8 mouse cellular contexts compared by ENCODE assay signal in the genomic region with DNA sequence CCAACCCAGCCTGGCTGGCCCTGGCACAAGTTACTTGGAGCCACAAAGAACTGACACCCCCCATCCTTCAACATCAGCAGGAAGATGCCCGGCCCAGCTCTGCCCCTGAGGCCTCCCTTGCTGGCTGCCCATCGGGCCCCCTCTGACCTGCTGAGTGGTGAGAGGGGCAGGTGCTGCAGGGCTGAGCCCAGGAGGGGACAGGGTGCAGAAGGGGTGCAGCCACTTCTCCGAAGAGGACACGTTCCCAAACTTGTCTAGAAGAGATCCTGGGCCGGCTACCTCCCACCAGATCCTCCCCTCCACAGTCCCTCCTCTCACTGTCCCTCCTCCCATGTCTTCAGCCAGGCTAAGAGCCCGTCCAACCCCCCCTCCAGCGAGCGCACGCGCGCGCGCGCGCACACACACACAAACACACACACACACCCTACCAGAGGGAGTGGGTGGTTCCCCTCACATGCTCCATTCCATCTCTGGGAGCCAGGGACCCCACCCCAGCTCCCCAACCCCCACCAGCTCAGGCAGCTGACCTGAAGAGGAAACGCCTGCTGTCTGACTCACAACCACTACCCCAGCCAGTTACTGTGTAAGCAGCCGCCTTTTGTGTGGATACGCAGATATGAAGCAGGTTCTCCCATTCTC. TPM values are rescaled to one million over a fixed set of nuclear protein-coding genes. Genes with fewer than 3 reads are reported as not detected.
DNase-seq lines count a peak whose midpoint lies in the region; ATAC-seq and TF ChIP-seq lines count a peak whose summit lies in the region.

No protein-coding gene starts in this region.

- peaks cover 98% of the 10 kb centered on the region for H3K4me1 ChIP-seq in E14TG2a.4 (replicated peaks; ENCODE audit: low read depth, low read length)
- H3K4me1 ChIP-seq in heart, embryonic 12.5 days (replicated peaks) = peaks cover 56% of the 10 kb centered on the region
- H3K4me1 ChIP-seq in lung, embryonic 16.5 days (replicated peaks; ENCODE audit: control insufficient read depth, insufficient read depth, low read length) = peaks cover 45% of the 10 kb centered on the region
- H3K4me1 ChIP-seq in midbrain, embryonic 10.5 days = peaks cover 35% of the 10 kb centered on the region

- DNase-seq in ZHBTc4 (ENCODE audit: low read depth, low spot score) = peak; percentile 81
- no peak for DNase-seq in frontal cortex, postnatal 25 days (ENCODE audit: low spot score in 2 of 2)
- DNase-seq in midbrain, embryonic 10.5 days (ENCODE audit: low spot score) = no peak
- DNase-seq in layer of hippocampus, adult 9-10 months (ENCODE audit: low spot score) = no peak

- WGBS in heart, embryonic 12.5 days = 48% methylated on average over 18 of the region's 18 CpGs
- 45% methylated on average over 18 of the region's 18 CpGs for whole genome bisulfite sequencing in lung, embryonic 16.5 days
- 68% methylated on average over 18 of the region's 18 CpGs for WGBS in midbrain, embryonic 10.5 days

- TF ChIP-seq CTCF in E14TG2a.4 (conservative IDR thresholded peaks at IDR 0.05; ENCODE audit: low read length) = no peak

- no peak overlapping the region for H3K27ac ChIP-seq in heart, embryonic 12.5 days (ENCODE audit: poor library complexity, severe bottlenecking)
- no peak overlapping the region for H3K27ac ChIP-seq in lung, embryonic 16.5 days (ENCODE audit: low read length)
- H3K27ac ChIP-seq in midbrain, embryonic 10.5 days (replicated peaks) = no peak overlapping the region; the same call in 1 of the 2 replicates

- peaks cover 6% of the 10 kb centered on the region for H3K27me3 ChIP-seq in E14TG2a.4 (ENCODE audit: insufficient read depth, low read length)
- H3K27me3 ChIP-seq in heart, embryonic 12.5 days (replicated peaks) = peaks cover 35% of the 10 kb centered on the region
- H3K27me3 ChIP-seq in lung, embryonic 16.5 days (ENCODE audit: control insufficient read depth, insufficient read depth, low read depth, low read length) = peaks cover 8% of the 10 kb centered on the region
- peaks cover 51% of the 10 kb centered on the region for H3K27me3 ChIP-seq in midbrain, embryonic 10.5 days (ENCODE audit: low read depth, poor library complexity, severe bottlenecking)

- H3K9me3 ChIP-seq in E14TG2a.4 (ENCODE audit: low read length) = no peaks in the 10 kb centered on the region
- H3K9me3 ChIP-seq in heart, embryonic 12.5 days (replicated peaks) = no peaks in the 10 kb centered on the region
- H3K9me3 ChIP-seq in lung, embryonic 16.5 days (ENCODE audit: control insufficient read depth, low read length) = no peaks in the 10 kb centered on the region
- no peaks in the 10 kb centered on the region for H3K9me3 ChIP-seq in midbrain, embryonic 10.5 days (replicated peaks)

- H3K36me3 ChIP-seq in E14TG2a.4 (ENCODE audit: insufficient read depth, low read length) = no peaks in the 10 kb centered on the region
- no peaks in the 10 kb centered on the region for H3K36me3 ChIP-seq in heart, embryonic 12.5 days
- H3K36me3 ChIP-seq in lung, embryonic 16.5 days (ENCODE audit: control insufficient read depth, insufficient read depth, low read length) = no peaks in the 10 kb centered on the region
- H3K36me3 ChIP-seq in midbrain, embryonic 10.5 days = no peaks in the 10 kb centered on the region

- peak overlapping the region; percentile 34; the same call in 1 of the 2 replicates for H3K9ac ChIP-seq in heart, embryonic 12.5 days
- H3K9ac ChIP-seq in lung, embryonic 16.5 days (ENCODE audit: low read length) = no peak overlapping the region

- H3K4me2 ChIP-seq in heart, embryonic 12.5 days = peak overlapping the region; percentile 38
- no peak overlapping the region for H3K4me2 ChIP-seq in lung, embryonic 16.5 days (ENCODE audit: low read depth, low read length)

- peak; percentile 63 for ATAC-seq in heart, embryonic 12.5 days (ENCODE audit: insufficient number of reproducible peaks, low FRiP score)
- ATAC-seq in lung, embryonic 16.5 days (ENCODE audit: low read depth) = peak; percentile 11
- ATAC-seq in erythroid progenitor cell, adult 5-6 weeks (replicated peaks; ENCODE audit: low FRiP score, poor library complexity, severe bottlenecking) = no peak

- H3K4me3 ChIP-seq in E14TG2a.4 (replicated peaks; ENCODE audit: low read length) = peak overlapping the region; percentile 76
- H3K4me3 ChIP-seq in heart, embryonic 12.5 days = 0 out of 2 replicates have a peak overlapping the region, but pooled peaks have one; percentile 13
- H3K4me3 ChIP-seq in lung, embryonic 16.5 days (ENCODE audit: low read length) = no peak overlapping the region
- H3K4me3 ChIP-seq in midbrain, embryonic 10.5 days = no peak overlapping the region

RNA-seq across cellular contexts. Expression of a gene that starts 6.9 kb away (rescaled TPM):
- polyA plus RNA-seq in heart, embryonic 12.5 days (2016; fragmentation: Nextera tagmentation; extraction: Ambion mirVana) = 1.3 and 1.4 TPM in 2 replicates
- polyA plus RNA-seq in lung, embryonic 16.5 days (2015; fragmentation: Nextera tagmentation; extraction: Ambion mirVana) = 0.84 and 1.4 TPM in 2 replicates
- 0.36 TPM in 1 of 2 replicates, not detected in the other for total RNA-seq in erythroid progenitor cell, adult 5-6 weeks (2015; ENCODE audit: low replicate concordance)
- 0.64 TPM in 1 of 2 replicates, not detected in the other for total RNA-seq in erythroid progenitor cell, adult 5-6 weeks (2017; ENCODE audit: low replicate concordance)
- polyA plus RNA-seq in midbrain, embryonic 10.5 days (2016; fragmentation: Nextera tagmentation; extraction: Ambion mirVana) = 0.06 and 0.11 TPM in 2 replicates

RNA-seq across cellular contexts. Expression of a gene that starts 13.2 kb away (rescaled TPM):
- polyA plus RNA-seq in heart, embryonic 12.5 days (2016; fragmentation: Nextera tagmentation; extraction: Ambion mirVana) = 9.5 and 9.6 TPM in 2 replicates
- polyA plus RNA-seq in lung, embryonic 16.5 days (2015; fragmentation: Nextera tagmentation; extraction: Ambion mirVana) = 9.2 and 9.5 TPM in 2 replicates
- not detected in 2 replicates for total RNA-seq in erythroid progenitor cell, adult 5-6 weeks (2015; ENCODE audit: low replicate concordance)
- total RNA-seq in erythroid progenitor cell, adult 5-6 weeks (2017; ENCODE audit: low replicate concordance) = 0.51 TPM in 1 of 2 replicates, not detected in the other
- 13.7 and 14.4 TPM in 2 replicates for polyA plus RNA-seq in midbrain, embryonic 10.5 days (2016; fragmentation: Nextera tagmentation; extraction: Ambion mirVana)

RNA-seq across cellular contexts. Expression of a gene that starts 33.6 kb away (rescaled TPM):
- polyA plus RNA-seq in heart, embryonic 12.5 days (2016; fragmentation: Nextera tagmentation; extraction: Ambion mirVana) = 47.2 and 49.2 TPM in 2 replicates
- polyA plus RNA-seq in lung, embryonic 16.5 days (2015; fragmentation: Nextera tagmentation; extraction: Ambion mirVana) = 105 and 108 TPM in 2 replicates
- total RNA-seq in erythroid progenitor cell, adult 5-6 weeks (2015; ENCODE audit: low replicate concordance) = 170 and 180 TPM in 2 replicates
- total RNA-seq in erythroid progenitor cell, adult 5-6 weeks (2017; ENCODE audit: low replicate concordance) = 135 and 144 TPM in 2 replicates
- polyA plus RNA-seq in midbrain, embryonic 10.5 days (2016; fragmentation: Nextera tagmentation; extraction: Ambion mirVana) = 178 and 181 TPM in 2 replicates

RNA-seq across cellular contexts. Expression of a gene that starts 35.1 kb away (rescaled TPM):
- 3.0 and 4.2 TPM in 2 replicates for polyA plus RNA-seq in heart, embryonic 12.5 days (2016; fragmentation: Nextera tagmentation; extraction: Ambion mirVana)
- polyA plus RNA-seq in lung, embryonic 16.5 days (2015; fragmentation: Nextera tagmentation; extraction: Ambion mirVana) = 15.0 and 20.3 TPM in 2 replicates
- 20.1 and 29.9 TPM in 2 replicates for total RNA-seq in erythroid progenitor cell, adult 5-6 weeks (2015; ENCODE audit: low replicate concordance)
- total RNA-seq in erythroid progenitor cell, adult 5-6 weeks (2017; ENCODE audit: low replicate concordance) = 8.9 and 14.0 TPM in 2 replicates
- 3.7 and 5.7 TPM in 2 replicates for polyA plus RNA-seq in midbrain, embryonic 10.5 days (2016; fragmentation: Nextera tagmentation; extraction: Ambion mirVana)

Comparison
In these comparisons a context has a peak if more than half of its experiments do, and no peak if none do; other contexts are left out.
1. H3K4me3 ChIP-seq: peak in E14TG2a.4 (single experiment) and heart, embryonic 12.5 days (single experiment); none in lung, embryonic 16.5 days (single experiment) and midbrain, embryonic 10.5 days (single experiment).